Mouse (Mus musculus) thymus, postnatal 0 days (tissue): Measurements from ENCODE around the gene Gm16503. TPM values are rescaled to one million over a fixed set of nuclear protein-coding genes. Genes with fewer than 3 reads are reported as not detected.

Source experiments
- polyA plus RNA-seq: library from polyadenylated mRNA; unstranded; fragments of >200 nt; fragmentation: Nextera tagmentation; extraction: Ambion mirVana; gene quantifications from 2 replicates; pipeline ENCODE4 v1.2.1, GENCODE M21; 2015

Gene Gm16503
- polyA plus RNA-seq, 1 experiment from 2014 or later: 0.14 TPM

Other genes starting within 250 kb of the Gm16503 start
- 0.48 and 0.60 TPM in 2 replicates for gene Zfp988, start 234.5 kb upstream of the Gm16503 start, polyA plus RNA-seq
- gene Zfp978, start 178.9 kb upstream of the Gm16503 start, polyA plus RNA-seq: not detected in 2 replicates
- 2.3 and 2.5 TPM in 2 replicates for gene Zfp982, start 47.8 kb upstream of the Gm16503 start, polyA plus RNA-seq
- 0.76 and 0.85 TPM in 2 replicates for gene Zfp985, start 13.1 kb downstream of the Gm16503 start, polyA plus RNA-seq
- gene Zfp979, start 102.3 kb downstream of the Gm16503 start, polyA plus RNA-seq: 1.5 and 2.0 TPM in 2 replicates
- not detected in 2 replicates for gene Zfp534, start 162.3 kb downstream of the Gm16503 start, polyA plus RNA-seq